Mouse (Mus musculus) heart, adult 18-20 months (tissue): ENCODE data around the gene P4hb. TPM values are rescaled to one million over a fixed set of nuclear protein-coding genes. Genes with fewer than 3 reads are reported as not detected.

ENCODE experiments used
- total RNA-seq, 2 experiments: library from RNA; stranded (reverse); gene quantifications; 2 replicates each; pipeline ENCODE4 v1.2.3; 2021

P4hb gene
- total RNA-seq, 2 experiments from 2014 or later: 230 TPM

Other genes starting within 250 kb of the P4hb start
- 100 to 1,000 TPM; 286 to 296 TPM for gene Actg1, start 224.7 kb downstream of the P4hb start, total RNA-seq
- gene Fscn2, start 211.7 kb downstream of the P4hb start, total RNA-seq: not detected
- 10 to 100 TPM; 10.6 to 11.7 TPM for gene Faap100, start 194.5 kb downstream of the P4hb start, total RNA-seq
- 10 to 100 TPM; 62.0 to 65.2 TPM for gene Nploc4, start 135.5 kb downstream of the P4hb start, total RNA-seq
- gene Tspan10, start 130.6 kb downstream of the P4hb start, total RNA-seq: 1 to 10 TPM; 1.0 to 2.3 TPM
- gene Pde6g, start 119.8 kb downstream of the P4hb start, total RNA-seq: under 1 TPM in 1 of 2 experiments, not detected in 1; 0.57 TPM
- gene Oxld1, start 115.2 kb downstream of the P4hb start, total RNA-seq: 10 to 100 TPM; 58.1 to 70.3 TPM
- 1 to 10 TPM; 6.0 to 7.3 TPM for gene Ccdc137, start 115.1 kb downstream of the P4hb start, total RNA-seq
- 10 to 100 TPM; 10.1 to 12.0 TPM for gene Arl16, start 105.6 kb downstream of the P4hb start, total RNA-seq
- gene Mrpl12, start 88.6 kb downstream of the P4hb start, total RNA-seq: 100 to 1,000 TPM; 245 to 267 TPM
- gene Slc25a10, start 81.4 kb downstream of the P4hb start, total RNA-seq: 10 to 100 TPM; 15.4 to 15.9 TPM
- under 1 TPM; 0.93 to 0.94 TPM for gene Gcgr, start 42.6 kb downstream of the P4hb start, total RNA-seq
- 10 to 100 TPM; 39.1 to 44.1 TPM for gene Mcrip1, start 23.5 kb downstream of the P4hb start, total RNA-seq
- gene Ppp1r27, start 22.1 kb downstream of the P4hb start, total RNA-seq: under 1 TPM in 1 of 2 experiments, not detected in 1; 0.35 TPM
- 100 to 1,000 TPM; 133 to 144 TPM for gene Arhgdia, start 8.4 kb upstream of the P4hb start, total RNA-seq
- gene Alyref, start 25.1 kb upstream of the P4hb start, total RNA-seq: 10 to 100 TPM; 44.1 to 46.9 TPM
- 10 to 100 TPM; 84.4 to 89.0 TPM for gene Anapc11, start 25.2 kb upstream of the P4hb start, total RNA-seq
- gene Npb, start 35.2 kb upstream of the P4hb start, total RNA-seq: not detected
- gene Pcyt2, start 44.7 kb upstream of the P4hb start, total RNA-seq: 10 to 100 TPM; 47.2 to 51.2 TPM
- 1 to 10 TPM; 6.9 to 8.9 TPM for gene Sirt7, start 52.0 kb upstream of the P4hb start, total RNA-seq
- 10 to 100 TPM; 33.7 to 35.7 TPM for gene Mafg, start 60.3 kb upstream of the P4hb start, total RNA-seq
- 1 to 10 TPM; 1.1 to 1.3 TPM for gene Pycr1, start 70.5 kb upstream of the P4hb start, total RNA-seq
- gene Myadml2, start 74.9 kb upstream of the P4hb start, total RNA-seq: 10 to 100 TPM; 77.0 to 81.2 TPM
- under 1 TPM in 1 of 2 experiments, not detected in 1; 0.33 TPM for gene Notum, start 87.9 kb upstream of the P4hb start, total RNA-seq
- 10 to 100 TPM; 28.5 to 31.3 TPM for gene Aspscr1, start 99.7 kb upstream of the P4hb start, total RNA-seq
- 10 to 100 TPM; 32.5 to 34.2 TPM for gene Cenpx, start 140.5 kb upstream of the P4hb start, total RNA-seq
- 1 to 10 TPM; 3.8 to 4.3 TPM for gene Lrrc45, start 140.7 kb upstream of the P4hb start, total RNA-seq
- gene Rac3, start 148.2 kb upstream of the P4hb start, total RNA-seq: 1 to 10 TPM; 1.1 to 1.3 TPM
- gene Dcxr, start 154.0 kb upstream of the P4hb start, total RNA-seq: 10 to 100 TPM; 16.6 to 16.7 TPM
- gene Cbr2, start 158.9 kb upstream of the P4hb start, total RNA-seq: 10 to 100 TPM; 20.9 to 82.2 TPM
- gene Hmga1b, start 189.5 kb upstream of the P4hb start, total RNA-seq: 10 to 100 TPM; 23.6 to 49.8 TPM
- gene Rfng, start 211.0 kb upstream of the P4hb start, total RNA-seq: 10 to 100 TPM; 11.4 to 11.5 TPM
- gene Gps1, start 211.0 kb upstream of the P4hb start, total RNA-seq: 10 to 100 TPM; 54.8 to 55.9 TPM
- gene Dus1l, start 223.2 kb upstream of the P4hb start, total RNA-seq: 10 to 100 TPM; 22.4 to 30.3 TPM